Mouse (Mus musculus): ENCODE data around the gene Fignl1. TPM values are rescaled to one million over a fixed set of nuclear protein-coding genes. Genes with fewer than 3 reads are reported as not detected.

Fignl1 gene
- polyA plus RNA-seq, 1 experiment from 2014 or later, result 26.1 TPM

GRCm38 (mm10) chr11:11821387-11821975 lies 12.7 kb upstream of the Fignl1 start:
- peak overlapping the region; percentile 41 for H3K4me2 ChIP-seq (replicated peaks)
- 5% methylated on average over 15 of the region's 16 CpGs for WGBS
- H3K4me3 ChIP-seq, result peak overlapping the region; percentile 23
- H3K9ac ChIP-seq (replicated peaks), result peak overlapping the region; percentile 37
- H3K27ac ChIP-seq (replicated peaks), result peak overlapping the region; percentile 57
- ATAC-seq (replicated peaks), result peak; percentile 84
- H3K9me3 ChIP-seq, result no peaks in the 10 kb centered on the region
- no peaks in the 10 kb centered on the region for H3K36me3 ChIP-seq
- peaks cover 32% of the 10 kb centered on the region for H3K4me1 ChIP-seq
- no peaks in the 10 kb centered on the region for H3K27me3 ChIP-seq

- Histone ChIP-seq H3K36me3 (no peaks in the 10 kb centered on the region), H3K27me3 (no peaks in the 10 kb centered on the region), H3K4me3 (no peak overlapping the region), H3K4me1 (peaks cover 32% of the 10 kb centered on the region), H3K9ac (replicated peaks) (no peak overlapping the region), H3K4me2 (replicated peaks) (no peak overlapping the region), H3K27ac (replicated peaks) (peak overlapping the region; percentile 11; the same call in 1 of the 2 replicates), H3K9me3 (no peaks in the 10 kb centered on the region)
- WGBS, result 66% methylated on average over 3 of the region's 3 CpGs
- ATAC-seq (replicated peaks), result peak; percentile 9; the same call in 1 of the 2 replicates
These were observed 12.0 kb upstream of the Fignl1 start for GRCm38 (mm10) chr11:11820737-11821136.

GRCm38 (mm10) chr11:11820251-11820650 lies 11.5 kb upstream of the Fignl1 start:
- H3K27me3 ChIP-seq, result no peaks in the 10 kb centered on the region
- H3K4me1 ChIP-seq, result peaks cover 31% of the 10 kb centered on the region
- 0 out of 2 replicates have a peak overlapping the region, but pooled peaks have one; percentile 11 for H3K27ac ChIP-seq (replicated peaks)
- ATAC-seq (replicated peaks), result peak; percentile 65
- WGBS, result 2% methylated on average over 2 of the region's 2 CpGs
- H3K36me3 ChIP-seq, result no peaks in the 10 kb centered on the region
- H3K4me3 ChIP-seq, result no peak overlapping the region
- no peak overlapping the region for H3K4me2 ChIP-seq (replicated peaks)
- no peak overlapping the region for H3K9ac ChIP-seq (replicated peaks)
- H3K9me3 ChIP-seq, result no peaks in the 10 kb centered on the region

GRCm38 (mm10) chr11:11819206-11819605 lies 10.4 kb upstream of the Fignl1 start:
- H3K36me3 ChIP-seq, result no peaks in the 10 kb centered on the region
- no peak for ATAC-seq (replicated peaks)
- H3K4me3 ChIP-seq, result no peak overlapping the region
- no peaks in the 10 kb centered on the region for H3K27me3 ChIP-seq
- 97% methylated on average over 5 of the region's 5 CpGs for WGBS
- peaks cover 22% of the 10 kb centered on the region for H3K4me1 ChIP-seq
- no peaks in the 10 kb centered on the region for H3K9me3 ChIP-seq
- no peak overlapping the region for H3K4me2 ChIP-seq (replicated peaks)
- H3K9ac ChIP-seq (replicated peaks), result no peak overlapping the region
- H3K27ac ChIP-seq (replicated peaks), result no peak overlapping the region

- no peaks in the 10 kb centered on the region for H3K9me3 ChIP-seq
These were observed 10.0 kb upstream of the Fignl1 start for GRCm38 (mm10) chr11:11818797-11819196.

GRCm38 (mm10) chr11:11815737-11816136 lies 7.0 kb upstream of the Fignl1 start:
- no peak for ATAC-seq (replicated peaks)
- Histone ChIP-seq H3K9me3 (no peaks in the 10 kb centered on the region), H3K27me3 (no peaks in the 10 kb centered on the region), H3K4me1 (peaks cover 1% of the 10 kb centered on the region; the same call in 1 of the 2 replicates), H3K4me3 (no peak overlapping the region), H3K27ac (replicated peaks) (no peak overlapping the region), H3K4me2 (replicated peaks) (no peak overlapping the region), H3K36me3 (no peaks in the 10 kb centered on the region), H3K9ac (replicated peaks) (no peak overlapping the region)
- 50% methylated on average over 3 of the region's 3 CpGs for WGBS

More at GRCm38 (mm10) chr11:11818797-11819196, 10.0 kb upstream of the Fignl1 start:
- no peak overlapping the region for H3K9ac ChIP-seq (replicated peaks)
- H3K4me2 ChIP-seq (replicated peaks), result no peak overlapping the region
- no peak for ATAC-seq (replicated peaks)
- no peak overlapping the region for H3K4me3 ChIP-seq
- H3K4me1 ChIP-seq, result peaks cover 22% of the 10 kb centered on the region
- H3K36me3 ChIP-seq, result no peaks in the 10 kb centered on the region
- H3K27ac ChIP-seq (replicated peaks), result no peak overlapping the region
- 92% methylated on average over 6 of the region's 6 CpGs for WGBS
- no peaks in the 10 kb centered on the region for H3K27me3 ChIP-seq

- Histone ChIP-seq H3K9ac (replicated peaks) (peak overlapping the region; percentile 46), H3K27me3 (no peaks in the 10 kb centered on the region), H3K4me1 (peaks cover 14% of the 10 kb centered on the region), H3K36me3 (no peaks in the 10 kb centered on the region), H3K4me3 (no peak overlapping the region), H3K4me2 (replicated peaks) (peak overlapping the region; percentile 39), H3K9me3 (no peaks in the 10 kb centered on the region), H3K27ac (replicated peaks) (no peak overlapping the region)
- ATAC-seq (replicated peaks), result 0 out of 2 replicates have a peak, but pooled peaks have one; percentile 18
- 20% methylated on average over 9 of the region's 9 CpGs for WGBS
These were observed 3.2 kb upstream of the Fignl1 start for GRCm38 (mm10) chr11:11811906-11812480.

GRCm38 (mm10) chr11:11809404-11810175 lies 828 bp upstream of the Fignl1 start:
- Histone ChIP-seq H3K27me3 (no peaks in the 10 kb centered on the region), H3K27ac (replicated peaks) (peak overlapping the region; percentile 96), H3K9ac (replicated peaks) (peak overlapping the region; percentile 88), H3K4me1 (peaks cover 14% of the 10 kb centered on the region), H3K4me2 (replicated peaks) (peak overlapping the region; percentile 78), H3K9me3 (no peaks in the 10 kb centered on the region), H3K4me3 (peak overlapping the region; percentile 62), H3K36me3 (0 out of 2 replicates have a peak, but pooled peaks cover 2% of the 10 kb centered on the region)
- WGBS, result 4% methylated on average over 11 of the region's 11 CpGs
- peak; percentile 40 for ATAC-seq (replicated peaks)

- no peaks in the 10 kb centered on the region for H3K27me3 ChIP-seq
- WGBS, result 10% methylated on average over 25 of the region's 25 CpGs
- H3K4me1 ChIP-seq, result peaks cover 14% of the 10 kb centered on the region
- peak overlapping the region; percentile 88 for H3K9ac ChIP-seq (replicated peaks)
- H3K27ac ChIP-seq (replicated peaks), result peak overlapping the region; percentile 50
- no peak for ATAC-seq (replicated peaks)
- peak overlapping the region; percentile 62 for H3K4me3 ChIP-seq
- H3K4me2 ChIP-seq (replicated peaks), result peak overlapping the region; percentile 78
- H3K36me3 ChIP-seq, result 0 out of 2 replicates have a peak, but pooled peaks cover 2% of the 10 kb centered on the region
- no peaks in the 10 kb centered on the region for H3K9me3 ChIP-seq
These were observed 535 bp downstream of the Fignl1 start for GRCm38 (mm10) chr11:11808035-11808819.

- 95% methylated on average over 4 of the region's 4 CpGs for WGBS
These were observed 2.8 kb downstream of the Fignl1 start for GRCm38 (mm10) chr11:11805951-11806350.

GRCm38 (mm10) chr11:11804421-11804820 lies 4.3 kb downstream of the Fignl1 start:
- Histone ChIP-seq H3K4me3 (no peak overlapping the region), H3K27ac (replicated peaks) (no peak overlapping the region), H3K4me2 (replicated peaks) (no peak overlapping the region), H3K27me3 (no peaks in the 10 kb centered on the region), H3K9ac (replicated peaks) (no peak overlapping the region), H3K36me3 (peaks cover 12% of the 10 kb centered on the region; the same call in 1 of the 2 replicates), H3K9me3 (no peaks in the 10 kb centered on the region), H3K4me1 (peaks cover 10% of the 10 kb centered on the region)
- 82% methylated on average over 5 of the region's 5 CpGs for WGBS
- ATAC-seq (replicated peaks), result no peak

More at GRCm38 (mm10) chr11:11805951-11806350, 2.8 kb downstream of the Fignl1 start:
- H3K36me3 ChIP-seq, result peaks cover 12% of the 10 kb centered on the region; the same call in 1 of the 2 replicates
- no peak overlapping the region for H3K4me3 ChIP-seq
- no peak overlapping the region for H3K4me2 ChIP-seq (replicated peaks)
- H3K9me3 ChIP-seq, result no peaks in the 10 kb centered on the region
- peaks cover 14% of the 10 kb centered on the region for H3K4me1 ChIP-seq
- no peak for ATAC-seq (replicated peaks)
- H3K27me3 ChIP-seq, result no peaks in the 10 kb centered on the region
- no peak overlapping the region for H3K9ac ChIP-seq (replicated peaks)
- H3K27ac ChIP-seq (replicated peaks), result no peak overlapping the region
